Mouse (Mus musculus) neural tube, embryonic 14.5 days (tissue): ENCODE measurements around the gene Vmn1r61. TPM values are rescaled to one million over a fixed set of nuclear protein-coding genes. Genes with fewer than 3 reads are reported as not detected.

ENCODE experiments used
- ATAC-seq: fragments of 200-750 bp; cut with Nextera tagmentation; 2 replicates; pipeline ENCODE4 v1.8.0; 2017; ENCODE audit warnings: low read depth, mild to moderate bottlenecking, moderate TSS enrichment, moderate library complexity
- H3K27ac ChIP-seq: fragments of 300-500 bp; sonication (generic); 2 replicates; pipeline ENCODE4 v1.5.1; 2014; ENCODE audit warnings: low read depth, mild to moderate bottlenecking, control low read depth, low read length, moderate library complexity, mixed read lengths
- H3K27me3 ChIP-seq: fragments of 300-500 bp; sonication (generic); 2 replicates; pipeline ENCODE4 v1.6.1; 2014; ENCODE audit warnings: low read length; ENCODE audit not compliant: control insufficient read depth, insufficient read depth
- H3K36me3 ChIP-seq: fragments of 300-500 bp; sonication (generic); 2 replicates; pipeline ENCODE4 v1.6.1; 2014; ENCODE audit warnings: low read length, mixed read lengths; ENCODE audit not compliant: control insufficient read depth, insufficient read depth
- H3K4me1 ChIP-seq: fragments of 300-500 bp; sonication (generic); 2 replicates; pipeline ENCODE4 v1.6.1; 2014; ENCODE audit warnings: low read length; ENCODE audit not compliant: control insufficient read depth, insufficient read depth
- H3K4me2 ChIP-seq: fragments of 300-500 bp; sonication (generic); 2 replicates; pipeline ENCODE4 v1.6.1; 2014; ENCODE audit warnings: mild to moderate bottlenecking, low read depth, low read length, control low read depth
- H3K4me3 ChIP-seq: fragments of 300-500 bp; sonication (generic); 2 replicates; pipeline ENCODE4 v1.5.1; 2014; ENCODE audit warnings: low read depth, low read length, control low read depth, mixed read lengths
- H3K9ac ChIP-seq: fragments of 300-500 bp; sonication (generic); replicated peaks from 2 replicates; pipeline ENCODE4 v1.6.1; 2014; ENCODE audit warnings: low read depth, mild to moderate bottlenecking, control low read depth, low read length, mixed read lengths
- H3K9me3 ChIP-seq: fragments of 300-500 bp; sonication (generic); 2 replicates; pipeline ENCODE4 v1.6.1; 2016; ENCODE audit warnings: low read length; ENCODE audit not compliant: control insufficient read depth
- polyA plus RNA-seq: library from polyadenylated mRNA; unstranded; fragments of >200 nt; fragmentation: Nextera tagmentation; extraction: Ambion mirVana; gene quantifications from 2 replicates; pipeline ENCODE4 v1.2.1, GENCODE M21; 2014

The Vmn1r61 gene
- polyA plus RNA-seq, result not detected in 2 replicates

GRCm38 (mm10) chr7:5613195-5613594 lies at the start of gene Vmn1r61:
Vmn1r61 (minus strand) TSS chr7:5613295.
- ATAC-seq, result no peak
- no peak within 1 kb of the TSS for H3K4me3 ChIP-seq
- H3K9me3 ChIP-seq, result no peaks in the 10 kb centered on the region
- H3K4me1 ChIP-seq, result no peaks in the 10 kb centered on the region
- H3K27ac ChIP-seq, result no peak within 1 kb of the TSS
- no peaks in the 10 kb centered on the region for H3K27me3 ChIP-seq
- H3K36me3 ChIP-seq, result no peaks in the 10 kb centered on the region
- no peak within 1 kb of the TSS for H3K9ac ChIP-seq
- no peak within 1 kb of the TSS for H3K4me2 ChIP-seq

Other genes with a start within 250 kb of the Vmn1r61 start
- not detected in 2 replicates for gene Vmn1r58, start 199.9 kb downstream of the Vmn1r61 start, polyA plus RNA-seq
- gene Vmn1r59, start 156.5 kb downstream of the Vmn1r61 start, polyA plus RNA-seq, result not detected in 2 replicates
- not detected in 2 replicates for gene Vmn2r28, start 119.3 kb downstream of the Vmn1r61 start, polyA plus RNA-seq
- gene Vmn1r60, start 66.0 kb downstream of the Vmn1r61 start, polyA plus RNA-seq, result not detected in 2 replicates
- not detected in 2 replicates for gene Vmn1r62, start 60.3 kb upstream of the Vmn1r61 start, polyA plus RNA-seq
- not detected in 2 replicates for gene Vmn1r63, start 192.2 kb upstream of the Vmn1r61 start, polyA plus RNA-seq